Mouse (Mus musculus) heart, adult 18-20 months (tissue): ENCODE measurements around the gene Timm13. TPM values are rescaled to one million over a fixed set of nuclear protein-coding genes. Genes with fewer than 3 reads are reported as not detected.

Experiments used
- DNase-seq, 2 experiments: peaks; one replicate each; pipeline ENCODE4 v3.0.0; 2021 to 2022; ENCODE audit warnings: mixed read lengths in 1 of 2
- long read RNA-seq, 2 experiments: library from polyadenylated mRNA; stranded (forward); transcript quantifications; one replicate each; pipeline ENCODE4 v2.0.0; 2021
- total RNA-seq, 2 experiments: library from RNA; stranded (reverse); gene quantifications; 2 replicates each; pipeline ENCODE4 v1.2.3; 2021

The Timm13 gene
- total RNA-seq, result 100 to 1,000 TPM; 125 to 144 TPM
- long read RNA-seq, experiment 1, transcript Timm13-201 (3 exons, 1,225 nt), result major isoform, 190 of 219 reads
- long read RNA-seq, experiment 1, partial matches to known transcripts, result 0 of 219 reads
- long read RNA-seq, experiment 1, other reads (novel, unspliced or antisense), result 22 of 219 reads
- long read RNA-seq, experiment 2, transcript Timm13-201 (3 exons, 1,225 nt), result major isoform, 140 of 160 reads
- long read RNA-seq, experiment 2, partial matches to known transcripts, result 0 of 160 reads
- long read RNA-seq, experiment 2, other reads (novel, unspliced or antisense), result 16 of 160 reads

DNA sequence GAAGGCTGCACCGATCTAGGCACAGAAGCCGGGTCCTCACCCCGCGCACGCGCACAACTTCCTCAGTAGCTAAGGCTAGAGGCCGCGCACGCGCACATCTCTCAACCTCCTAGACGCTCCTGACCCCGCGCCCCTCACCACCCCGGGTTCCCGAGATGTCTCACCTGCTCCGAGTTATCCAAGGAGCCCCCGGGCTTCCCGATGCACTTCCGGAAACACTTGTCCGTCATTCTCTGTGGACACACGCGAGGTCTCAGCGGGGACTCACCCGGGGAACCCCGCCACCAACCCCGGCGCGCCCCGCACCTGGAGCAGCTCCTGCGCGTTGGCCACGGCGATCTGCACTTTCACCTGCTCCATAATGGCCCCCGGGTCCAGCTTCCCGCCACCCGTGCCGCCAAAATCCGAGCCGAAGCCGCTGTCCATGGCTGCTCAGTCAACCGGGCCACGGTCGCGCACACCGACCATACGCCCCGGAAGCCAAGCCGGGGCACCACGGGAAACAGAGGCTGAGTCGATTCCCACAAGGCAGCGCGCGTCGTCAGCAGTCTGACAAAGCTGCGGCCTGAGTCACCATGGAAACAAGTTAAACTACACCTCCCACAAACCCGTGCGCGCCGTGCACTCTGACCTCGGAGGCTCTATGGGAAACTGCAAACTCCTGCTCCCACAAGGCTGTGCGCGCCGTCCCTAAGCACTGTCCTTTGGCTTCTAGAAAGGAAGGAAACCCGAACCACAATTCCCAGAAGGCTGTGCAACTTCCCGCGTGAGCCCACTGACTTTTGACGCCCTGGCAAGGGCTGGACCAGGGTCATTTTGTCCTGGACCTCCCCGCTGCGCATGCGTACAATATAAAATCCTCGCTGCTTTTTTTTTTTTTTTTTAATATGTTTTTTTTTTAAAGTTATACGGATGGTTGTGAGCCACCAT is at the start of gene Timm13:
Timm13 (minus strand) TSS at position 652 of the 930 bp plus-strand sequence.
- DNase-seq, result peak; percentile 98 to 100

DNA sequence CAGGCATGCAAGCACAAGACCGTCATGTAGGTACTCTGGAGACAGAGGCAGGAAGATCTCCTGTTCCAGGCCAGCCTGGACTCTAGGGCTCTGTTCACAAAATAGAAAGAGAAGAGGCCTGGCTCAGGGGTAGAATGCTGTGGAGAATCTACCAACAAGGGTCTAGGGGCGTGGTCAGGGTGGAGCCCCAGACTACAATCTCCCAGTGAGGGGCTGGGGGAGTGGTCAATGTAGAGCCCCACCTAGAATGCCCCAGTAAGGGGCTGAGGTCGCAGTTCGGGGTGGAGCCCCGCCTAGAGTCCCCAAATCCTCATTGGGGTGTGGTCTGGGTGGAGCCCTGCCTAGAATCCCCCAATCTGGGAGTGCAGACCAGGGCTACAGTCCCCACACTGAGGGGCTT is 49.5 kb upstream of the Timm13 start:
- DNase-seq, result no peak

DNA sequence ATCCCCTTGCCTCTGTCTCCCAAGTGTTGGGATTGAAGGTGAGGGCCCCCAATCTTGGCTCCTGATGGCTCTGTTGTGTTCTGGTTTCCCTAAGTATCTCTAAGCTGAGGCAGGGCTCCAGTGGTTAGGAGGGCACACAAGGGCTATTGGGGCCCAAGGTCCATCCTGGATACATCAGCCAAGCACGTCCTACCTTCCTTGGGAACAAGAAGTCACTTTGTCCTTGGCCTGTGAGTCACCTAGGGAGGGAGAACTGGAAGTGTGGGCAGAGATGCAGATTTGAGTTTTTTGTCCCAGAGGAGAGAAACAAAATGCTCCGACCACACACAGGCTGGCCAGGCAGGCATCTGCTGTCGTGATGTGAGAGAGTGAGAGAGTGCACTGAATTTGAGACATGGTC is 48.3 kb upstream of the Timm13 start:
- no peak for DNase-seq

- peak in 1 of 2 experiments; percentile 48 for DNase-seq
These were observed 47.8 kb upstream of the Timm13 start for GRCm38 (mm10) chr10:80948570-80948969.

- DNase-seq, result peak; percentile 47 to 62
These were observed 47.0 kb upstream of the Timm13 start for GRCm38 (mm10) chr10:80947802-80948201.

DNA sequence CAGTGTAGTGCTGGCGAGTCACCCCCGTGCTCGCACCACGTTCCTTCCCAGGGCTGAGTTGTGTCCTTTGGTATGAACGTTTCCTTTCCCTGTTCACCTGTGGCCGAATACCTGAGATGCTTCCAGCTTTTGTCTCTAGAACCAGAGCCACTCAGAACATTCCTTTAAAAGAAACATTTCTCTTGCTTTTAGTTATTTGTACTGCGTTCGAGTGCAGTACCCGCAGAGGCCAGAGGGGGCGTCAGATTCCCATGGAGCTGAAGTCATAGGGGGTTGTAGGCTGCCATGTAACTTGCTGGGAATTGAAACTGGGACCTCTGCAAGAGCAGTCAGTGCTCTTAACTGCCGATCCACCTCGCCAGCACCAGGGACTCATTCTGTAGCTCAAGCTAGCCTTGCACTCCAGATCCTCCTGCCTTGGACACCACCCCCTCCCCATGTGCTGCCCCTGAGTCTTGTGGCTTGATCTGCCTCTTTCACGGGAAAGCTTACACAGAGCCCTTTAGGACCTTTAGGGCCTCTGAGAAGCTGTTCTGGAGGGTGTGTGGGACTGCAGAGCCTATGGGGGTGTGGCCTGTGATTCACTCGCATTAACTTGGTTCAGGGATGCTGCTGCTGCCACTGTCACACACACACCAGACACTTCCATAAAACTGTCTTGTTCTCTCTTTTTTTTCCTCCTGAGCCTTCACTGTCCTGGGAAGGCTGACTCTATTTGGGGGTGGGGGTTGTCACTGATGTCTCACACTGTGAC is 46.1 kb upstream of the Timm13 start:
- no peak for DNase-seq

- no peak for DNase-seq
These were observed 43.5 kb upstream of the Timm13 start for GRCm38 (mm10) chr10:80944231-80944630.

DNA sequence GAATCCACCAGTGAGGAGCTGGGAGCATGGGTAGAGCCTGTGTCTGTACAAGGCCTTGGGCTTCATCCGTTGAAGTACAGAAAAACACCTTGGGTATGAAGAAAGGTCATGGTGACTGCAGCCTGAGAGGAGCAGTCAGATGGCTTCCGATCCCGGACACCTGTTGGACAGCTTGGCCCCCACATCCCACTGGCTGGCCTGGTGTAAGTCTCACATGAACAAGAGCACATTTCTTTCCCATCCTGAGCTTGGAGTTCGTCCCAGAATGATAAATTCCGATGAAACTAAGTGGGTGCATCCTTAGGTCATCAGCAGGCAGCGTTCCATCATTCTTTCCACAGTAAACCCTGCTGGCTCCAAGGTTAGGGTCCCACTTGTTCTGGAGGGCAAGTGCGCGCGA is 42.9 kb upstream of the Timm13 start:
- no peak for DNase-seq

DNA sequence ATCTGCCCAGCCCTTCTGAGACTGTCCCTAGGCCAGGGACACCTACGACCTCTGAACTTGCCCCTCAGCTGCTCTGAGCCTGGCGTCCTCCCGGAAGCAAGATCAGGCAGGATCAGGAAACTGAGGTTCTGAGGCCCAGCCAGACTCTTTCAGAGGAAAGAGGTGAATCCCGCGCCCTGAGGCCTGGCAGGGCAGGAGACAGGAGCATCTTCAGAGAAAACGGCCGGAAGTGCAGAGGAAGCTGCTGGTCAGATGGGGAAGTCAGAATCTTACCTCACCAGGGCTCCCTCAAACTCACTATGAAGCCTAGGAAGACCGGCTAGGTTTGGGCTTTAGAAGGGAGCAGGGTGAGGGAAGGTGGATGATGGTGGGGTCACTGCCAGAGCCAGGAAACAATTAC is 42.1 kb upstream of the Timm13 start:
- DNase-seq, result no peak

- DNase-seq, result peak in 1 of 2 experiments; percentile 72
These were observed 40.2 kb upstream of the Timm13 start for GRCm38 (mm10) chr10:80940988-80941347.

DNA sequence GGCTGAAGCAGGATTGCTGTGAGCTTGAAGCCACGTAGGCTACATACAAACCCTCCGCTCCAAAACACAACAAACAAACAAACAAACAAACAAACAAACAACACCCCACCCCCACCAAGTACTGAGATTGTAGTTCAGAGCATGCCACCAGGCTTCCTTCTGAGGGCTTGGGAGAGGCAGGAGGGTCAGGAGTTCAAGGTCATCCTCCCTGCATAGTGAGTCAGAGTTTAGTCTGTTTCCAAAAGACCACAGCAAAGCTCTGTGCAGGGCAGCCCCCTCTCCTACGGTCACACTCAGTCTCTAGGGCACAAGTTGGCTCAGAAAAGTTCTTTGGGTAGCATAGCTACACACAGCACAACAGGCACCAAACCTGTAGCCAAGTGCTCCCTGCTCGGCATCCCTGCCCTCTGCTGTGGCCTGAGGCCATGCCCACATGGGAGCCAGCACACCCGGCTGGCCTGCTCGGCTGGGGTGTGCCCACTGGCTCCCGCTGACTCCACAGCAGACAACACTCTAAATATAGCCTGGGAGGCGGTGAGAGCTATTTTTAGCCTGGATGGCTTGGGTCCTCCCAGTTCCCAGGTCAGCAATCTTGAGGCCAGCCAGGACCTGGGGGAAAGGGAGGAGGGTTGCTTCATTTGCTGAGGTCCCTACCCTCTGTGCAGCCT is 39.7 kb upstream of the Timm13 start:
- DNase-seq, result peak; percentile 78 to 91

DNA sequence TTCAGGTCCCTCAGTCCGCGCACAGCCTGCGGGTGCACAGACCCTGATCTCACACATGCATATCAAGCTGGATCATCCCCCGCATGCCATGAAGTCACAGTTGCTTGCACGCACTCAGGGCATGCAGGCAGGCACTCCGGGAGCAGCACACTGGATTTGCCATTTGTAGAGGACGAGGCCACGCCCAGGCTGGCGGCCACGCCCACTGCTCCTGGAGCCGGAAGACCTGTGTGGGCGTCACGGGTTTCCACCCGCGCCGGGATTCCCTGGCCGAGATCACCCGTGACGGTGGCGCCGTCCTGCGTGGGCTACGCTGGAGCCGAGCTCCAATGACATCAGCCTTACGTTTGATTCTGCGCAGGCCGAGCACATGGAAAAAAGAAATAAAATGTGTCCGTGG is 38.9 kb upstream of the Timm13 start:
- peak; percentile 88 to 89 for DNase-seq

DNA sequence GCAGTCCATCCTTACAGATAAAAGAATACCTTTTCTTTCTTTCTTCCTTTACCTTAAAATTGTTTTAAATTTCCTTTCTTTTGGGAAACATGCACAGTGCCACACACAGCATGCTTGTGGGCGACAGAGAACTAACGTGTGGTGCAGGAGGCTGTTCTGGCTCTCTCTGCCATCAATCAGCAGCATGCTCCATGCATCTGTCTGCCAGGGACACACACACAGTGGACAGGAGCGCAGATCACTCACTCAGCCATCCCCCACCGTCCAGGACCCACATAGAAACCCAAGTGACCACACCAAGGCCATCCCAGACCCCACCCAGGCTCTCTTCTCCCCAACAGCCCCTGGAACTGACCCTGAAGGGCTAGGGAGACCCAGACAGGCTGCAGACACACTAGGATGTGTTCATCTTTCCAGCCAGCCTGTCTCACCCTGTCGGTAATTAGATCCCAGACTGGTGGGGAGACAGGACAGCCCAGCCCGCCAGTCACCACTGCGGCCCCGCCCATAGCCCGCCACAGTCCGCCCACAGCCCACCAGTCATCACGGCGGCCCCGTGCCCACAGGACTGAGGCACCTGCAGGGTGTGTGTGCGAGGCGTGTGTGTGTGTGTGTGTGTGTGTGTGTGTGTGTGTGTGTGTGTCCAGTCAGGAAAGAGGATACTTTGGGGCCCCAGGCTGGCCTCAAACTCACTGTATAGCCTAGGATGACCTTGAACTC is 38.2 kb upstream of the Timm13 start:
- no peak for DNase-seq

DNA sequence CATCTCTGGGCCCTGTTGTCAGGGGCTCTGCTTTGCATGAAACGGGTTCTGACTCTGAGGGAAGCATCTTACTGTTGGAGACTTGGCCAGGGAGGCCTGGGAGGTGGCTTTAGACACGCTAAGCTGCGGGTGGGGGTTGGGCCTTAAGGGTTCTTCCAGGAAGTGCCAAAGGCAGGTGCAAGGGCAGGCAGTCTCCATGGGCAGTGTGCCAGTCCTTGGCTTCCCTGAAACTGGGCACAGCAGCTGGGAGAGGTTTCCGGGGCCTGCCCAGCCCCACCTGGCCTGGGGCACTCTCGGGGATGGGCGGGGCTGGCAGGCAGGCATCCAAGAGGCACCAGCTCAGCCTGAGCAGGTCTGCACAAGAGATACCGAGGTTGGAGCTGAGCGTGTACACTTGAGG is 36.9 kb upstream of the Timm13 start:
- no peak for DNase-seq

GRCm38 (mm10) chr10:80936810-80937164 is 36.0 kb upstream of the Timm13 start:
- DNase-seq, result no peak

GRCm38 (mm10) chr10:80936135-80936809 is 35.5 kb upstream of the Timm13 start:
- DNase-seq, result peak; percentile 81 to 85

DNA sequence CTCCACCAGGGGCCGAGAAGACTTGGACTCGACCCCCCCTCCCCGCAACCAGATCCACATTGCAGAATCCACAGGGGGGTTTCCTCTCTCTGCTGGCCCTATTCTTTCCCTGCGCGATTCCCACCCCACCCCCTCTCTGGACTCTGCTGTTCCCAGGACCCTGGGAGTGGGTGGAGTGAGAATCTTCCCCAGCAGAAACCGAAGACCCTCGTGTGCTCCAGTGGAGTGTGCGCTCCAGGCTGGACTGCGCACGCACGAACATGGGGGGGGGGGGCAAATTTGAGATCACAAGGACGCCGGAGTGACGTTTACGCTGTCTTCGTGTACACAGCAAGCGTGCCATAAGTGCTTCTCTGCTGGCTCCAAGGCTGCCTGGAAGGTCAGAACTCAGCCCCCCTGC is 34.9 kb upstream of the Timm13 start:
- no peak for DNase-seq

DNA sequence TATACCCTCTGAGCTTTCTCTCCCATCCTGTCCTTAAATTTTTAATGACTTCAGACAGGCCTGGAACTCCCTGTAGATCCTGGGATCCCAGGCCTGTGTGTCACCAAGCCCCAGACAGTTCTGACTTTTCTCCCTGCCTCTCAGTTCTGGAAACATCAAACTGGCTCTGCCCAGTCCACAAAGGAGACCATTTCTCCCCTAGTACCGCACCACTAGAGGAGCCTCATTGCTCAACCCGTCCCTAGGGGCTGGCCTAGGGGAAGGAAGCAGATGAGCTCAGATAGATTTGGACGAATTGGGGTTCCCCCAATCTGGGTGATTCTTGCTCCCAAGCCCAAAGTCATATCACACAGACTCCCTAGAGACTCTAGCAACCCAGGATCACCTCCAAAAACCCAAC is 34.5 kb upstream of the Timm13 start:
- DNase-seq, result peak in 1 of 2 experiments; percentile 58

DNA sequence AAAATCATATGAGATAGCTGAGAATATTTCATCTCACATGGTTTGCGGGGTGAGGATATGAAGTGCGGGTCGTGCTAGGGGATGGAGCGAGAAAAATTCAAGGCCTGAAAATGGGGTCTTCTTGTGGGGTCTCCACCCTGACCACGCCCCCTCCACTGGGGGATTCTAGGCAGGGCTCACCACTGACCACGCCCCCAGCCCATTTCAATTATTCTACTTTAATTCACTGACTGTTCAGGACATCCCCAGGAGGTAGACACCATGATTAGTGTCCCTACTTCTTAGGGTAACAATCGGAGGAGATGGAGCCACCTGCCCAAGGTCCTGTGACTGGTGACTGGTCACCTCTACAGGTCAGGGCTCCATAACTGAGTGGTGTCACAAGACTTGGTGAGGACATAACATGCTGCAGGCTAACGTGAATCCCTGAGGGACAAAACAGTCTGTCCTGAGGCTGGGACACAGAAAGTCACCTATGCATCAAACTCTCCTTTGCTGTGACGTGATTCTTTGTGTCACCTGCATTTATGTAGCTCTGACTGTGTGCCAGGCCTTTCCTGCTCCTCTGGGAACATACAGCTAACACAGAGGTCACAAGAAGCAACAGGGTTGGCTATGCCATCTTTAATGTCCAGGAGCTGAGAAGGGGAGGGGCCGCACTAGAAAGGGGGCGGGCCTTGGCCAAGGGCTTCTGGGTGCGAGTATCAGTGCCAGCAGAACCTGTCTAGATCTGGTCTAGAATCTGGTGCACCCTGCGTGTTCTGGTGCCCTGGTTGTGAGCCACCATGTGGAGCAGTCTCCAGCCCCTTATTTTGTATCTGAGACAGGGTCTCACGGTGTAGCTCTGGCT is 33.6 kb upstream of the Timm13 start:
- no peak for DNase-seq

DNA sequence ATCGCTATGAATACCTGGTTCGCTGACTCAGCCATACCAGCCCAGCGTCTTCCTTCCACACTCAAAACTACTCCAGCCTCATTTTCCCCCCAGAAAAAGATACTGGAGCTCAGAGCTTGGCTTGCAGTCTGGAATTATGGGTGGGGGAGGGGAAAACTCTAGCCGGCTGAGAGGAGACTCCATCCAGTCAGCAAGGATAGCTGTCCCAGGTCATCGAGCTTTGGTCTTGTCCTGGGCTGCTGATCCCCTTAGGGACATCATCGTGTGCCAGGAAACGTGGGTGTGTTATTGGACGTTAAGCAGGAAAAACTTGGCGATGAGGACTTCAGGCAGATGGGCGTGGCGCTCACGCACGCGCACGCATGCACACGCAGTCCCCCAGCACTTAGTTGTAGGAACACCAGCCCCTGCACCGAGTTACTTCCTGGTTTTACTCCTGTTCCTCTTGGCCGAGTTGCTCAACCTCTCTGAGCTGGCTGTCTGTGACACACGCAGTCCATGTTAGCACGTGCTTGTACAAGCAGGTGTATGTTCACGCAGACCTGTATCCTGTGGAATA is 32.7 kb upstream of the Timm13 start:
- DNase-seq, result peak; percentile 69 to 70
